Mouse (Mus musculus): ENCODE results near the gene Erich6. TPM values are rescaled to one million over a fixed set of nuclear protein-coding genes. Genes with fewer than 3 reads are reported as not detected.

The Erich6 gene
- total and polyA plus RNA-seq, 2 experiments from 2014 or later = not detected

DNA sequence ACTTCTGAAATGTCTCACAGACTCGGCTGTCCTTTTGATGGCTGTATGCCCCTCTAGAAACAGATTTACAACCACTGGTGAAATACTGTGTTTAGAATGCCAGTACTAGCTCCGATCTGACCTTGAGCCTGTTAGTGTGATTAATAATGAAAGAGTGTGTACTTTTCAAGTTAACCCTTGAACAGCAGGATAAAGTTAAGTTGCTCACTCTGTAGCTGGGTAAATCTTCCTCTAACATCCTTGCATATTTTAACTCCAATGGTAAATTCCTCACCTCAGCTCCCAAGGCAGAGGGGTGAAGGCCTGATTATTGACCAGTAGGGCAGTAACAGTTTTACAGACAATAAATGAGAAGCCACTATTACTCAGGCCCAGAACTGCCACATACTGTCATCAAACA is 44.8 kb upstream of the Erich6 start:
- H3K36me3 ChIP-seq (replicated peaks; ENCODE audit: control insufficient read depth, insufficient read depth, low read length) = no peaks in the 10 kb centered on the region
- no peak overlapping the region for H3K4me2 ChIP-seq (ENCODE audit: low read depth, low read length)
- H3K4me3 ChIP-seq (ENCODE audit: low read depth, low read length) = no peak overlapping the region
- 48% methylated on average over 2 of the region's 2 CpGs for WGBS
- DNase-seq (ENCODE audit: low spot score) = no peak
- no peaks in the 10 kb centered on the region for H3K27me3 ChIP-seq (ENCODE audit: control insufficient read depth, insufficient read depth, low read length)
- H3K27ac ChIP-seq (ENCODE audit: low read depth) = no peak overlapping the region
- ATAC-seq (ENCODE audit: insufficient read depth, low read depth) = no peak
- H3K9ac ChIP-seq (replicated peaks; ENCODE audit: low read depth, low read length) = no peak overlapping the region
- H3K4me1 ChIP-seq (ENCODE audit: control insufficient read depth, insufficient read depth) = peaks cover 24% of the 10 kb centered on the region
- TF ChIP-seq EP300 (IDR thresholded peaks at IDR 0.05; ENCODE audit: low read depth) (no peak), CTCF (IDR thresholded peaks at IDR 0.05; ENCODE audit: low read depth) (no peak)
- no peaks in the 10 kb centered on the region for H3K9me3 ChIP-seq (replicated peaks; ENCODE audit: control insufficient read depth, low read length)

DNA sequence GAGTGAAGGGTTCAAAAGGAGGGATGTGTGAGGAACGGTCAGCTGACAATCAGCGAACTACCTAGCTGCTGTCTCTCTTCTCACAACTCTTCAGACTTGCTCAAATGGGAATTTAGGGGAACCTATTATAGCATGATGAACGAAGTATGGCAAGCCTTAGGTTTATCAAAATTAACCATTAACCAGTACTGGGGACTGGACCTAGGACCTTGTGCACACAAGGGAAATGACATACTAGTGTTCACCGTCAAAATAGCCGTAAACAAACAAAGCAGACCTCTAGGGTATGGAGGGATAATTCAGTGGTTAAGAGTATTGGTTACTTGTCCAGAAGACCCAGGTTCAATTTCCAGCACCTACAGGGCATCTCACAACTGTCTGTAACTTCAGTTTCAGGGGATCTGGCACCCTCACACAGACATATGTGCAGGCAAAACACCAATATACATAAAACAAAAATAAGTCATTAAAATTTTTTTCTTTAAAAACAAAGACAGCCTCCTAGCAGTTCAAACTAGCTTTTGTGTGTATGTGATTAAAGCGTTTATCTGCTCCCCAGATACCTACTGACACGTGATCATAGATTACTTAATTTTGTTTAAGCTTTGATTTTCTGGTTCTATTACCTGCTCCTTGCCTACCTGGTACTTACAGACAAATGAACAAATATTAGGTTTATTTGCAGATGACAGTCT is 44.1 kb upstream of the Erich6 start:
- WGBS = 82% methylated on average over 7 of the region's 7 CpGs
- Histone ChIP-seq H3K27ac (ENCODE audit: low read depth) (no peak overlapping the region), H3K9me3 (replicated peaks; ENCODE audit: control insufficient read depth, low read length) (no peaks in the 10 kb centered on the region), H3K4me3 (ENCODE audit: low read depth, low read length) (no peak overlapping the region), H3K4me1 (ENCODE audit: control insufficient read depth, insufficient read depth) (peaks cover 24% of the 10 kb centered on the region), H3K36me3 (replicated peaks; ENCODE audit: control insufficient read depth, insufficient read depth, low read length) (0 out of 2 replicates have a peak, but pooled peaks cover 3% of the 10 kb centered on the region), H3K4me2 (ENCODE audit: low read depth, low read length) (no peak overlapping the region), H3K9ac (replicated peaks; ENCODE audit: low read depth, low read length) (no peak overlapping the region), H3K27me3 (ENCODE audit: control insufficient read depth, insufficient read depth, low read length) (no peaks in the 10 kb centered on the region)
- no peak for TF ChIP-seq EP300 (IDR thresholded peaks at IDR 0.05; ENCODE audit: low read depth)
- TF ChIP-seq CTCF (IDR thresholded peaks at IDR 0.05; ENCODE audit: low read depth) = no peak
- ATAC-seq (ENCODE audit: insufficient read depth, low read depth) (no peak), DNase-seq (ENCODE audit: low spot score) (no peak)

DNA sequence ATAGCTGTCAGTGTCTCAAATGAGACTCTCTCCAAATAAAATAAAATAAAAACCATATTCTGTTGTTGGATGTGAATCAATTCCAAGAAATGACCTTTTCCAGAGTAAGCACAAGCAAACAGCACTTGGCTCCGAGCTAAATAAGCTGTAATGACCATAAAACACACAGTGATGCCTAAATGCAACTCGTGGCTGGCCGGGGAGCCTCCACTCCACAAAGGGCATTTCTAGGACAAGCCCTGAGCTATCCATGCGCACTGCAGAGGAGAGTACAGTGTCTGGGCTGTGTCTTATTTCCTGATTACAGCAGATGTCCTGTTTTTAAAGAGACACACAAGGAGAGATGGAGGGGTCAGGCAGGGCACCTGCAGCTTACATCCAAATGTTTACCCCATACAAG is 43.0 kb upstream of the Erich6 start:
- H3K9ac ChIP-seq (replicated peaks; ENCODE audit: low read depth, low read length) = no peak overlapping the region
- TF ChIP-seq EP300 (IDR thresholded peaks at IDR 0.05; ENCODE audit: low read depth) (no peak), CTCF (IDR thresholded peaks at IDR 0.05; ENCODE audit: low read depth) (no peak)
- no peak overlapping the region for H3K4me3 ChIP-seq (ENCODE audit: low read depth, low read length)
- ATAC-seq (ENCODE audit: insufficient read depth, low read depth) (no peak), DNase-seq (ENCODE audit: low spot score) (no peak)
- H3K4me2 ChIP-seq (ENCODE audit: low read depth, low read length) = no peak overlapping the region
- H3K27me3 ChIP-seq (ENCODE audit: control insufficient read depth, insufficient read depth, low read length) = no peaks in the 10 kb centered on the region
- 30% methylated on average over 4 of the region's 4 CpGs for WGBS
- H3K36me3 ChIP-seq (replicated peaks; ENCODE audit: control insufficient read depth, insufficient read depth, low read length) = peaks cover 14% of the 10 kb centered on the region; the same call in 1 of the 2 replicates
- peaks cover 24% of the 10 kb centered on the region for H3K4me1 ChIP-seq (ENCODE audit: control insufficient read depth, insufficient read depth)
- H3K27ac ChIP-seq (ENCODE audit: low read depth) = no peak overlapping the region; the same call in 1 of the 2 replicates
- no peaks in the 10 kb centered on the region for H3K9me3 ChIP-seq (replicated peaks; ENCODE audit: control insufficient read depth, low read length)

DNA sequence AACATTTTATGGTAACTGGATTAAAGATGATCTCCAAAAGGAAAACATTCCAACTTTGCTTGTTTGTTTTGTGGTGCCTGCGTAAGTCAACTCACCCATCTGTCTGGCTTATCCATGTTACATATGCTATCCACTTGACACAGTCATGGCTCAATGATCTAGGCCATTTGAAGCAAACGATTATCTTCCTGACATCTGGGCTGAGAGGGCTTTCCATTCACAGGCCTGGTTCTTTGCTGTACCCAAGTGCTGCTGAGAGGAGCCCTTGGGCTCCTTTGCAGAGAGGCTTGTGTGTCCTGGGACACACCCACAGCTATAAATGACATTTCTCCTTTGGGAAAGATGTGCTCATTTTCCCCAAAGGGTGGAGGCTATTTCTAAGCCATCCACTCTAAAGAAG is 41.9 kb upstream of the Erich6 start:
- Histone ChIP-seq H3K27ac (ENCODE audit: low read depth) (no peak overlapping the region), H3K4me2 (ENCODE audit: low read depth, low read length) (no peak overlapping the region), H3K9ac (replicated peaks; ENCODE audit: low read depth, low read length) (no peak overlapping the region), H3K4me1 (ENCODE audit: control insufficient read depth, insufficient read depth) (peaks cover 24% of the 10 kb centered on the region), H3K9me3 (replicated peaks; ENCODE audit: control insufficient read depth, low read length) (no peaks in the 10 kb centered on the region), H3K4me3 (ENCODE audit: low read depth, low read length) (no peak overlapping the region), H3K36me3 (replicated peaks; ENCODE audit: control insufficient read depth, insufficient read depth, low read length) (peaks cover 21% of the 10 kb centered on the region), H3K27me3 (ENCODE audit: control insufficient read depth, insufficient read depth, low read length) (no peaks in the 10 kb centered on the region)
- 58% methylated on average over 2 of the region's 2 CpGs for WGBS
- ATAC-seq (ENCODE audit: insufficient read depth, low read depth) = no peak
- TF ChIP-seq CTCF (IDR thresholded peaks at IDR 0.05; ENCODE audit: low read depth) = no peak
- no peak for TF ChIP-seq EP300 (IDR thresholded peaks at IDR 0.05; ENCODE audit: low read depth)
- no peak for DNase-seq (ENCODE audit: low spot score)

DNA sequence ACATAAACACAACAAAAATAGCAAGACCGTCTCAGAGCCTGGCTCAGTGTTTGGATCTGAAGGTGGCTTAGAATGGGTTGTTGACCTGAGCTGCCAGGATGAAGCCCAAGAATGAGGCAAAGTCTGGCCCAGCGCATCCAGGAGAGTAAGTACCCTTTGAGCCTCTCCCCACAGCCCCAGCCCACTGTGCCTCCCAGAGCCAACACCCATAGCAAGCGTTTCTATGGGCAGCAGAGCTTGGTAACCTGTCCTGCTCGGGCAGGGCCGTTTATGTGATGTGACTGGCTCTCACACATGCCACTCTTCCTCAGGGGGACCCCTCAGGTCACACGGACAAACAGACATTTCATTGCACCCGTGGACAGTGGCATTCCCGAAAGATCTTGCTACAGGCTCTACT is 41.4 kb upstream of the Erich6 start:
- Histone ChIP-seq H3K27ac (ENCODE audit: low read depth) (no peak overlapping the region), H3K36me3 (replicated peaks; ENCODE audit: control insufficient read depth, insufficient read depth, low read length) (peaks cover 21% of the 10 kb centered on the region), H3K27me3 (ENCODE audit: control insufficient read depth, insufficient read depth, low read length) (no peaks in the 10 kb centered on the region), H3K9me3 (replicated peaks; ENCODE audit: control insufficient read depth, low read length) (no peaks in the 10 kb centered on the region), H3K4me3 (ENCODE audit: low read depth, low read length) (no peak overlapping the region), H3K4me2 (ENCODE audit: low read depth, low read length) (no peak overlapping the region), H3K9ac (replicated peaks; ENCODE audit: low read depth, low read length) (no peak overlapping the region), H3K4me1 (ENCODE audit: control insufficient read depth, insufficient read depth) (peaks cover 24% of the 10 kb centered on the region)
- ATAC-seq (ENCODE audit: insufficient read depth, low read depth) = no peak
- no peak for DNase-seq (ENCODE audit: low spot score)
- WGBS = 57% methylated on average over 8 of the region's 8 CpGs
- no peak for TF ChIP-seq EP300 (IDR thresholded peaks at IDR 0.05; ENCODE audit: low read depth)
- TF ChIP-seq CTCF (IDR thresholded peaks at IDR 0.05; ENCODE audit: low read depth) = no peak

DNA sequence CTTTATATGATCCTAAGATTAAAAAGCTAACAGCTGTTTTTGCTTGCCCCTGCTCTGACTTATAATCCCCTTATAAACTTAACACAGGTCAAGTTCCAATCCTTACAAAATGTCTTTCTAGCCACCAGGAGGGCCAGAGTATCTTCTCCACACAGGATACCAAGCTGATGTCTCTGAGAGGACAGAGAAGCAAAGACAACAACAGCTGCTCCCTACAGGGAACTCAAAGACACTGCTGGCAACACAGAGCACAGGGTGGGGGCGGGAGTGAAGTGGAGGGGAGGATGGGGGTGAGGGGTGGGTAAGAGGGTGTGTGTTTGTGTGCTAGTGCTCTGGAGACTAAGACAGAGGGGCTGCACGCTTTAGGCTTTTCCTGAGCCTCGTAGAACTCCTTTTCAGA is 40.6 kb upstream of the Erich6 start:
- no peak overlapping the region for H3K27ac ChIP-seq (ENCODE audit: low read depth)
- no peaks in the 10 kb centered on the region for H3K27me3 ChIP-seq (ENCODE audit: control insufficient read depth, insufficient read depth, low read length)
- TF ChIP-seq EP300 (IDR thresholded peaks at IDR 0.05; ENCODE audit: low read depth) (no peak), CTCF (IDR thresholded peaks at IDR 0.05; ENCODE audit: low read depth) (no peak)
- H3K36me3 ChIP-seq (replicated peaks; ENCODE audit: control insufficient read depth, insufficient read depth, low read length) = peaks cover 21% of the 10 kb centered on the region
- WGBS = 81% methylated on average over 3 of the region's 3 CpGs
- no peak for ATAC-seq (ENCODE audit: insufficient read depth, low read depth)
- H3K4me1 ChIP-seq (ENCODE audit: control insufficient read depth, insufficient read depth) = peaks cover 22% of the 10 kb centered on the region
- no peak overlapping the region for H3K4me3 ChIP-seq (ENCODE audit: low read depth, low read length)
- H3K4me2 ChIP-seq (ENCODE audit: low read depth, low read length) = no peak overlapping the region
- DNase-seq (ENCODE audit: low spot score) = no peak
- H3K9me3 ChIP-seq (replicated peaks; ENCODE audit: control insufficient read depth, low read length) = no peaks in the 10 kb centered on the region
- H3K9ac ChIP-seq (replicated peaks; ENCODE audit: low read depth, low read length) = no peak overlapping the region

All from heart, postnatal 0 days (tissue).